Mouse (Mus musculus) myocyte (in vitro differentiated cells): ENCODE measurements around the gene Ccdc30. TPM values are rescaled to one million over a fixed set of nuclear protein-coding genes. Genes with fewer than 3 reads are reported as not detected.

Source experiments
- H3K27me3 ChIP-seq: one replicate; pipeline ENCODE4 v1.6.1; 2011; ENCODE audit not compliant: control insufficient read depth, insufficient read depth, insufficient read length
- H3K36me3 ChIP-seq: one replicate; pipeline ENCODE4 v1.6.1; 2011; ENCODE audit not compliant: control insufficient read depth, insufficient read depth
- H3K4me2 ChIP-seq: one replicate; pipeline ENCODE4 v1.6.1; 2011; ENCODE audit warnings: low read depth, control low read depth
- H3K4me3 ChIP-seq: one replicate; pipeline ENCODE4 v1.5.1; 2011; ENCODE audit warnings: mild to moderate bottlenecking, control low read depth, moderate library complexity
- H3K79me2 ChIP-seq: one replicate; pipeline ENCODE4 v1.6.1; 2011; ENCODE audit not compliant: control insufficient read depth, insufficient read depth
- H3ac ChIP-seq: one replicate; pipeline ENCODE4 v1.6.1; 2011; ENCODE audit not compliant: control insufficient read depth, insufficient read length
- CEBPB ChIP-seq: IDR thresholded peaks from 2 replicates; pipeline ENCODE4 v1.6.1; 2011; ENCODE audit warnings: mild to moderate bottlenecking, moderate library complexity; ENCODE audit not compliant: poor library complexity, insufficient read depth, severe bottlenecking
- E2F4 ChIP-seq: IDR thresholded peaks from one replicate; pipeline ENCODE4 v1.6.1; 2011; ENCODE audit warnings: mild to moderate bottlenecking, control low read depth, moderate library complexity; ENCODE audit not compliant: insufficient read depth
- MAX ChIP-seq: IDR thresholded peaks from one replicate; pipeline ENCODE4 v1.6.1; 2011; ENCODE audit warnings: low read depth, mild to moderate bottlenecking, control low read depth
- MYOD1 ChIP-seq, 3 experiments: IDR thresholded peaks; one replicate each; pipeline ENCODE4 v1.6.1; 2011; ENCODE audit warnings: control low read depth in 2 of 3, low read depth in 2 of 3, mild to moderate bottlenecking in 2 of 3, moderate library complexity in 1 of 3; ENCODE audit not compliant: insufficient read length in 2 of 3, control insufficient read depth in 1 of 3
- MYOG ChIP-seq, 3 experiments: IDR thresholded peaks; one replicate each; pipeline ENCODE4 v1.6.1; 2011; ENCODE audit warnings: control low read depth in 2 of 3, low read depth in 2 of 3, mild to moderate bottlenecking in 2 of 3; ENCODE audit not compliant: insufficient read length in 2 of 3, control insufficient read depth in 1 of 3, insufficient read depth in 1 of 3
- POLR2A ChIP-seq: IDR thresholded peaks from one replicate; pipeline ENCODE4 v1.6.1; 2011; ENCODE audit warnings: low read depth, mild to moderate bottlenecking, control low read depth, moderate library complexity; ENCODE audit not compliant: insufficient read length
- POLR2AphosphoS2 ChIP-seq: IDR thresholded peaks from one replicate; pipeline ENCODE4 v1.6.1; 2011; ENCODE audit warnings: low read depth, control low read depth; ENCODE audit not compliant: insufficient read length
- REST ChIP-seq: IDR thresholded peaks from one replicate; pipeline ENCODE4 v1.6.1; 2011; ENCODE audit warnings: mild to moderate bottlenecking, control low read depth, moderate library complexity; ENCODE audit not compliant: insufficient read depth, insufficient read length
- SRF ChIP-seq: IDR thresholded peaks from one replicate; pipeline ENCODE4 v1.6.1; 2011; ENCODE audit warnings: low read depth; ENCODE audit not compliant: control insufficient read depth, insufficient read length
- TCF12 ChIP-seq: IDR thresholded peaks from one replicate; pipeline ENCODE4 v1.6.1; 2011; ENCODE audit warnings: mild to moderate bottlenecking, control low read depth; ENCODE audit not compliant: poor library complexity, insufficient read depth, severe bottlenecking
- TCF3 ChIP-seq: IDR thresholded peaks from one replicate; pipeline ENCODE4 v1.6.1; 2011; ENCODE audit warnings: low read depth, control low read depth; ENCODE audit not compliant: insufficient read length
- USF1 ChIP-seq: IDR thresholded peaks from one replicate; pipeline ENCODE4 v1.6.1; 2011; ENCODE audit warnings: low read depth, mild to moderate bottlenecking, control low read depth, moderate library complexity
- polyA plus RNA-seq: library from polyadenylated mRNA; unstranded; fragments of >200 nt; fragmentation: generic; extraction: Trizol; gene quantifications from one replicate; pipeline ENCODE4 v1.2.1, GENCODE M21; 2012; ENCODE audit warnings: missing spikeins

Ccdc30 gene
- polyA plus RNA-seq, 1 experiment, result 0.17 TPM

- H3K79me2 ChIP-seq, result no peaks in the 10 kb centered on the region
- TF ChIP-seq POLR2A (no peak), CEBPB (no peak), USF1 (no peak), MYOD1 (IDR thresholded peaks at IDR 0.05; ENCODE audit: control insufficient read depth in 1 of 3, insufficient read length in 2 of 3, low read depth in 2 of 3) (no peak), TCF3 (no peak), E2F4 (no peak), MYOG (IDR thresholded peaks at IDR 0.05; ENCODE audit: control insufficient read depth in 1 of 3, insufficient read depth in 1 of 3, insufficient read length in 2 of 3, low read depth in 2 of 3) (no peak), MAX (no peak), POLR2AphosphoS2 (no peak), REST (no peak), TCF12 (no peak)
Observed at GRCm38 (mm10) chr4:119369460-119369859, 45.9 kb downstream of the Ccdc30 start.

GRCm38 (mm10) chr4:119366758-119367526 is 48.4 kb downstream of the Ccdc30 start:
- H3K36me3 ChIP-seq, result no peaks in the 10 kb centered on the region
- no peak overlapping the region for H3K4me3 ChIP-seq
- no peaks in the 10 kb centered on the region for H3K27me3 ChIP-seq
- no peak overlapping the region for H3K4me2 ChIP-seq
- no peak for TF ChIP-seq MYOG (IDR thresholded peaks at IDR 0.05; ENCODE audit: control insufficient read depth in 1 of 3, insufficient read depth in 1 of 3, insufficient read length in 2 of 3, low read depth in 2 of 3)
- TF ChIP-seq E2F4, result no peak
- TF ChIP-seq CEBPB, result no peak
- TF ChIP-seq MYOD1 (IDR thresholded peaks at IDR 0.05; ENCODE audit: control insufficient read depth in 1 of 3, insufficient read length in 2 of 3, low read depth in 2 of 3), result no peak
- no peak for TF ChIP-seq SRF
- no peak for TF ChIP-seq POLR2AphosphoS2
- no peak for TF ChIP-seq TCF3
- TF ChIP-seq REST, result no peak
- H3K79me2 ChIP-seq, result no peaks in the 10 kb centered on the region
- no peak overlapping the region for H3ac ChIP-seq

More at GRCm38 (mm10) chr4:119369460-119369859, 45.9 kb downstream of the Ccdc30 start:
- Histone ChIP-seq H3K4me3 (no peak overlapping the region), H3K27me3 (no peaks in the 10 kb centered on the region), H3K36me3 (no peaks in the 10 kb centered on the region), H3ac (no peak overlapping the region), H3K4me2 (no peak overlapping the region)

- no peak overlapping the region for H3K4me3 ChIP-seq
- TF ChIP-seq USF1 (no peak), MYOG (IDR thresholded peaks at IDR 0.05; ENCODE audit: control insufficient read depth in 1 of 3, insufficient read depth in 1 of 3, insufficient read length in 2 of 3, low read depth in 2 of 3) (no peak), MYOD1 (IDR thresholded peaks at IDR 0.05; ENCODE audit: control insufficient read depth in 1 of 3, insufficient read length in 2 of 3, low read depth in 2 of 3) (no peak), CEBPB (no peak), E2F4 (no peak), POLR2A (no peak), TCF12 (no peak), MAX (no peak), TCF3 (no peak)
- H3ac ChIP-seq, result no peak overlapping the region
- H3K36me3 ChIP-seq, result no peaks in the 10 kb centered on the region
- peaks cover 8% of the 10 kb centered on the region for H3K27me3 ChIP-seq
- no peaks in the 10 kb centered on the region for H3K79me2 ChIP-seq
- H3K4me2 ChIP-seq, result no peak overlapping the region
Observed at GRCm38 (mm10) chr4:119362231-119362630, 53.1 kb downstream of the Ccdc30 start.

- Histone ChIP-seq H3K79me2 (no peaks in the 10 kb centered on the region), H3K4me2 (no peak overlapping the region), H3K4me3 (no peak overlapping the region), H3ac (no peak overlapping the region), H3K36me3 (no peaks in the 10 kb centered on the region), H3K27me3 (peaks cover 19% of the 10 kb centered on the region)
- no peak for TF ChIP-seq REST
Observed at GRCm38 (mm10) chr4:119359196-119359971, 55.9 kb downstream of the Ccdc30 start.

GRCm38 (mm10) chr4:119345508-119345907 is 69.8 kb downstream of the Ccdc30 start:
- Histone ChIP-seq H3K4me2 (no peak overlapping the region), H3K36me3 (no peaks in the 10 kb centered on the region), H3K4me3 (no peak overlapping the region), H3ac (no peak overlapping the region), H3K79me2 (no peaks in the 10 kb centered on the region), H3K27me3 (peaks cover 7% of the 10 kb centered on the region)
- TF ChIP-seq POLR2AphosphoS2 (no peak), MYOG (IDR thresholded peaks at IDR 0.05; ENCODE audit: control insufficient read depth in 1 of 3, insufficient read depth in 1 of 3, insufficient read length in 2 of 3, low read depth in 2 of 3) (no peak), USF1 (peak; percentile 71), MYOD1 (IDR thresholded peaks at IDR 0.05; ENCODE audit: control insufficient read depth in 1 of 3, insufficient read length in 2 of 3, low read depth in 2 of 3) (no peak), REST (no peak)
